Mouse (Mus musculus) liver, embryonic 13.5 days (tissue): ENCODE measurements around the gene Slc25a29. TPM values are rescaled to one million over a fixed set of nuclear protein-coding genes. Genes with fewer than 3 reads are reported as not detected.
"Not testable (repeated sequence)": the region's sequence is repeated elsewhere in the genome, so short reads cannot be mapped to it uniquely, and the experiment has no call there.

ENCODE experiments used
- ATAC-seq: fragments of 200-750 bp; cut with Nextera tagmentation; 2 replicates; pipeline ENCODE4 v1.8.0; 2017; ENCODE audit warnings: low read depth, mild to moderate bottlenecking, moderate number of reproducible peaks, moderate library complexity
- DNase-seq: peaks from one replicate; pipeline ENCODE4 v3.0.0; 2022
- H3K27ac ChIP-seq: fragments of 300-500 bp; sonication (generic); 2 replicates; pipeline ENCODE4 v1.5.1; 2015; ENCODE audit warnings: moderate library complexity, mild to moderate bottlenecking, inconsistent platforms
- H3K27me3 ChIP-seq: fragments of 300-500 bp; sonication (generic); 2 replicates; pipeline ENCODE4 v1.6.1; 2015; ENCODE audit warnings: mild to moderate bottlenecking, inconsistent platforms
- H3K36me3 ChIP-seq: fragments of 300-500 bp; sonication (generic); 2 replicates; pipeline ENCODE4 v1.6.1; 2015; ENCODE audit warnings: mild to moderate bottlenecking, inconsistent platforms
- H3K4me1 ChIP-seq: fragments of 300-500 bp; sonication (generic); replicated peaks from 2 replicates; pipeline ENCODE4 v1.6.1; 2015; ENCODE audit warnings: inconsistent platforms
- H3K4me2 ChIP-seq: fragments of 300-500 bp; sonication (generic); 2 replicates; pipeline ENCODE4 v1.6.1; 2015; ENCODE audit warnings: inconsistent platforms, mild to moderate bottlenecking, moderate library complexity
- H3K4me3 ChIP-seq: fragments of 300-500 bp; sonication (generic); replicated peaks from 2 replicates; pipeline ENCODE4 v1.5.1; 2015; ENCODE audit warnings: mild to moderate bottlenecking, inconsistent platforms
- H3K9ac ChIP-seq: fragments of 300-500 bp; sonication (generic); 2 replicates; pipeline ENCODE4 v1.6.1; 2015; ENCODE audit warnings: mild to moderate bottlenecking, inconsistent platforms
- H3K9me3 ChIP-seq: fragments of 300-500 bp; sonication (generic); replicated peaks from 2 replicates; pipeline ENCODE4 v1.6.1; 2016; ENCODE audit warnings: inconsistent platforms
- WGBS: fragments of 180-500 bp; shearing (Covaris S2); methylation state at CpG from one replicate; pipeline ENCODE4 v1.1.7; 2015; ENCODE audit not compliant: insufficient replicate concordance; 5-methylcytosine and 5-hydroxymethylcytosine counted together
- polyA plus RNA-seq: library from polyadenylated mRNA; unstranded; fragments of >200 nt; fragmentation: Nextera tagmentation; extraction: Ambion mirVana; gene quantifications from 2 replicates; pipeline ENCODE4 v1.2.1, GENCODE M21; 2015

Gene Slc25a29
- polyA plus RNA-seq, 1 experiment from 2014 or later, result 1.0 TPM

DNA sequence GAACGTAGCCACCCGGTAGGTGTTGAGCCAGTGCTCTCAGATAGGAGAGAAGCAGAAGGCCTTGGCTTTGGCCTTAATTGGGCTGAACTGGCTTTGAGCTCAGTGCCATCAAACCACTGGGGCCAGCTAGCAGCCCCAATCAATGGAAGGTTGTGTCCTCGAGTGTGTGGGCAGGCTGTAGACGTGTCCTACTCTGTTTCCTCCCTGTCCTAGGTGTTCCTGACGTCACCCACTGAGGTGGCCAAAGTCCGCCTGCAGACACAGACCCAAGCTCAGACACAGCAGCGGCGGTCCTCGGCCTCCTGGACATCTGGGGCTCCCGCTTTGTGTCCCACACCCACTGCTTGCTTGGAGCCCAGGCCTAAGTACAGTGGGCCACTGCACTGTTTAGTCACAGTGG lies 19.4 kb upstream of the Slc25a29 start:
- DNase-seq, result no peak
- no peak overlapping the region for H3K4me2 ChIP-seq
- H3K9me3 ChIP-seq, result no peaks in the 10 kb centered on the region
- no peaks in the 10 kb centered on the region for H3K27me3 ChIP-seq
- no peak overlapping the region for H3K4me3 ChIP-seq
- WGBS, result 67% methylated on average over 10 of the region's 10 CpGs
- H3K9ac ChIP-seq, result no peak overlapping the region
- no peak overlapping the region for H3K27ac ChIP-seq
- H3K4me1 ChIP-seq, result peaks cover 32% of the 10 kb centered on the region
- peaks cover 4% of the 10 kb centered on the region; the same call in 1 of the 2 replicates for H3K36me3 ChIP-seq
- ATAC-seq, result peak; percentile 13

DNA sequence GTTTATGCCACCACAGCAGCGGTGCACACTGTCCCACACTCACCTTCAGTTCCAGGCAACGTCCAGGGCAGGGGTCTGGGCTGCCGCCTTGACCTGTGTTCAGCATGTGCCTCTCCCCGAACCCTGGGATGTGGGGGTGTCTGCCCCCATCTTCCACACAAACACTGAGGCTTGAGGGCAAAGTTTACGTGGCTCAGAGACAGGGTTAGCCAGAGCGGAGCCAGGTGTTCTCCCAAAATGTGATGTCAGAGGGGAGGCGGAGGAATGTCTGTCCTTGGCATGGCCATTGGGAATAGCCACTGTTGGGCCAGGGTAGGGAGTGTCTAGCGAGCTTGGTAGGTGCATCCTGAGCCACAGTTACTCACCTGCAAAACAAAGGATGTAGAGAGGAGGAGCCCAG lies 17.1 kb upstream of the Slc25a29 start:
- no peak for DNase-seq
- Histone ChIP-seq H3K4me2 (no peak overlapping the region), H3K4me3 (no peak overlapping the region), H3K9me3 (no peaks in the 10 kb centered on the region), H3K4me1 (peaks cover 22% of the 10 kb centered on the region), H3K27me3 (no peaks in the 10 kb centered on the region), H3K27ac (no peak overlapping the region), H3K36me3 (no peaks in the 10 kb centered on the region), H3K9ac (no peak overlapping the region)
- no peak for ATAC-seq
- WGBS, result 82% methylated on average over 8 of the region's 8 CpGs

DNA sequence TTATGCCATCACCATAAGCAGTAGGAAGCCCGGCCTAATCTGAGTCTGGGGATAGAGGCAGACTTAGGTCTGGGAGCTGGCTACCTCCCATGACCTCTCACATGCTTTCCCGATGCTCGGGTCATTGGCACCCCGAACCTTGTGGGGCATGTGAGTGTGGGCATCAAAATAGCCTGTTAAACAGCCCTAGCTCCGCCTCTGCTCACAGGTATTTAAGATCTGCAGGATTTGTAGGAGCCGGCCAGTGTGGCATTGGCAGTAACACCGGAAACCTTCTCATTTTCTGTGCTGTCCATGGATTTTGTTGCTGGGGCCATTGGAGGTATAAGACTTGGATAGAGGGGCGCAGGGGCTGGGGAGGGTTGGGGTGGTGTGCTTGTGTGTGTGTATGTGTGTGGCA lies 15.2 kb upstream of the Slc25a29 start:
- no peaks in the 10 kb centered on the region for H3K36me3 ChIP-seq
- no peak overlapping the region for H3K9ac ChIP-seq
- no peaks in the 10 kb centered on the region for H3K27me3 ChIP-seq
- no peaks in the 10 kb centered on the region for H3K9me3 ChIP-seq
- DNase-seq (no peak), ATAC-seq (no peak)
- 76% methylated on average over 8 of the region's 8 CpGs for WGBS
- peaks cover 23% of the 10 kb centered on the region for H3K4me1 ChIP-seq
- H3K27ac ChIP-seq, result no peak overlapping the region
- no peak overlapping the region for H3K4me3 ChIP-seq
- no peak overlapping the region for H3K4me2 ChIP-seq

DNA sequence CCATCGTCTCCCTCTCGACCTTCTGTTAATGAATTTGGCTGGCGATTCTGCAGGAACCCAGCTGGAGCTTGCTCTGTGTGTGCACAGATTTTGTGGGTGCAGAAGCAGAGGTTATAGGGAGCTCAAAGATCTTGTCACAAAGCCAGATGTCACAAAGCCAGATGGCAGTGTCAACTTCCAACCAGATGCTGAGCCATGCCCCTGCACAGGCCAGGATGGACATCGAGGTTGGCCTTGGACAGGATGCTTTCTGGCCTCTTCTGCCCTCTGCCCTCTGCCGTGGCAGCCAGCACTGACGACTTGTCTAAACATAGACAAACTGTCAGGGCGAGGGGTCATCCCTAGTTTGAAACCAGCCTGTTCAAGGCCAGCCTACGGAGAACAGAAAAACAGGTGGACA lies 14.4 kb upstream of the Slc25a29 start:
- H3K9me3 ChIP-seq, result no peaks in the 10 kb centered on the region
- no peak overlapping the region for H3K4me3 ChIP-seq
- peaks cover 4% of the 10 kb centered on the region for H3K36me3 ChIP-seq
- DNase-seq (no peak), ATAC-seq (peak; percentile 50; the same call in 1 of the 2 replicates)
- no peak overlapping the region for H3K9ac ChIP-seq
- H3K27me3 ChIP-seq, result no peaks in the 10 kb centered on the region
- 62% methylated on average over 8 of the region's 8 CpGs for WGBS
- H3K27ac ChIP-seq, result no peak overlapping the region; the same call in 1 of the 2 replicates
- H3K4me1 ChIP-seq, result peaks cover 31% of the 10 kb centered on the region
- H3K4me2 ChIP-seq, result no peak overlapping the region

DNA sequence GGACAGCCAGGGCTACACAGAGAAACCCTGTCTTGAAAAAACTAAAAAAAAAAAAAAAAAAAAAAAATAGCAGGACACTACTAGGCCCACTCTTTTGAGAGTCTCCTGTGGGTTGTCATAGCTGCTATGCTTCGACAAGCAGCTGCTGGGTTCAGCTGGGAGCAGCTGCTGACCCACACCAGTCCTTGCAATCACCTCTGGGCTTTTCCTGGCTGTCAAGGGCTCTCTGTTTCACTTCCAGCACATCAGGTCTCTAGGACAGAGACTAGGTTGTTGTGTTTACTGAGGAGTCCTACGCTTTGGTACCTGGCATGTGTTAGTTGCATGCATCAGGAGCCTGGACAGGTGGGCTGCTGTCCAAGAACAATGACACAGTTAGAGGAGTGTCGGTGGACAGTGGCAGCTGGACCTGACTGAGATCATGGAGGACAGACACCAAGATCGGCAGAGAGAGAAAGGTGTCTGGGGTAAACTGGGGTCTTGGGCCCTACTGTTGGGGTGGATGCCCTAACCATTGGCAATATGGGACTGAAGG lies 13.9 kb upstream of the Slc25a29 start:
- Histone ChIP-seq H3K27ac (no peak overlapping the region; the same call in 1 of the 2 replicates), H3K9ac (no peak overlapping the region), H3K27me3 (no peaks in the 10 kb centered on the region), H3K9me3 (no peaks in the 10 kb centered on the region), H3K4me3 (no peak overlapping the region), H3K4me1 (peaks cover 31% of the 10 kb centered on the region), H3K36me3 (peaks cover 10% of the 10 kb centered on the region), H3K4me2 (no peak overlapping the region)
- no peak for DNase-seq
- ATAC-seq, result no peak
- WGBS, result 69% methylated on average over 4 of the region's 4 CpGs

DNA sequence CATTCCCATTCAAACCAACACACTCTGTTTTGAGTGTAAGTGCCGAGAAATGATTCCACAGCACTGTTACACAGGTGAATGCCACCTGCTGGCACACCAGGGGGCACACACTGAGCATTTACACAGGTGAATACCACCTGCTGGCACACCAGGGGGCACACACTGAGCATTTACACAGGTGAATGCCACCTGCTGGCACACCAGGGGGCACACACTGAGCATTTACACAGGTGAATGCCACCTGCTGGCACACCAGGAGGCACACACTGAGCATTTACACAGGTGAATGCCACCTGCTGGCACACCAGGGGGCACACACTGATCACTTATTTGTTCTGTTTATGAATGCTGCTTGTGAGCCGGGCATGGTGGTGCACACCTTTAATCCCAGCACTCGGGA lies 12.3 kb upstream of the Slc25a29 start:
- DNase-seq, result not testable (repeated sequence)
- 68% methylated on average over 3 of the region's 3 CpGs for WGBS

DNA sequence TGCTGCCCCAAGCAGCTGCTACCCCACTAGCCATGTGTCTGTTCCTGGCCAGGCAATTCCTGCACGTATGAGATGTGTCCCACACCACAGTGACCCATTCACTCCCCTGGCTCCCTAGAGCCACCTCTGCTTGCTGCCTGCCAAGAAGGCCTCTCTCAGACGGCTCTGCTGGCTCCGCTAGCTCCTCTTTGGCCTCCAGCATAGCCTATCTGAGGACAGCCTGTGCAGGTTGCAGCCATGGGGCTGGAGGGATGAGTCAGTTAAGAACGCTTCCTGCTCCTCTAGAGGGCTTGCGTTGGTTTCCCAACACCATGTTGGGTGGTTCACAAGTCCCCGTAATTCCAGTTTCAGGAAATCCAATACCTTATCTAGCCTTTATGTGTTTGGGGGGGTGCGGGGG lies 7.0 kb upstream of the Slc25a29 start:
- Histone ChIP-seq H3K4me2 (no peak overlapping the region), H3K27me3 (no peaks in the 10 kb centered on the region), H3K4me1 (peaks cover 26% of the 10 kb centered on the region), H3K9ac (no peak overlapping the region), H3K36me3 (peaks cover 34% of the 10 kb centered on the region), H3K4me3 (no peak overlapping the region), H3K9me3 (no peaks in the 10 kb centered on the region), H3K27ac (no peak overlapping the region)
- WGBS, result 78% methylated on average over 7 of the region's 7 CpGs
- DNase-seq (no peak), ATAC-seq (no peak)

More for the DNA sequence above, 12.3 kb upstream of the Slc25a29 start:
- ATAC-seq, H3K4me2 ChIP-seq, H3K4me3 ChIP-seq, H3K27me3 ChIP-seq, H3K9ac ChIP-seq, H3K27ac ChIP-seq, H3K9me3 ChIP-seq: not testable (repeated sequence)
- Histone ChIP-seq H3K4me1 (peaks cover 39% of the 10 kb centered on the region), H3K36me3 (peaks cover 17% of the 10 kb centered on the region)

DNA sequence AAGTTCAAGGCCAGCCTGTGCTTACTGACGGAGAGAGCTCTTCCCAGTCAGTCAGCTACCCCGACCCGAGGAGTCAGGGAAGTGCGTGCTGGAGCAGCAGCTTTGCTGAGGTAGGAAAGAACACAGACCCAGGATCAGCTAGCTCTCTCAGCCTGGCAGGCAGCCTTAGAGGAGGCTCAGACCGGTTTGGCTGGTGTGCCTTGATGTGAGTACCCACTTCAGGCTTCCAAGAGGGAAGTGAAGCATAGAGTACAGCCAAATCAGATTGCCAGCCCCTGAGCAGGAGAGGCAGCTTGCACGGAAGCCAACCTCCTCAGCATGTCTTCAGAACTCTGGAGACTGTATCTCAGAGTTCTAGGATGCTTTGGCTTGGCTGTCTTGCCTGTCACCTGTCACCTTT lies 5.5 kb upstream of the Slc25a29 start:
- 81% methylated on average over 6 of the region's 6 CpGs for WGBS
- H3K9ac ChIP-seq, result no peak overlapping the region
- ATAC-seq (no peak), DNase-seq (no peak)
- no peak overlapping the region for H3K4me3 ChIP-seq
- no peak overlapping the region for H3K27ac ChIP-seq
- H3K4me2 ChIP-seq, result no peak overlapping the region
- no peaks in the 10 kb centered on the region for H3K27me3 ChIP-seq
- no peaks in the 10 kb centered on the region for H3K9me3 ChIP-seq
- H3K36me3 ChIP-seq, result peaks cover 34% of the 10 kb centered on the region
- peaks cover 41% of the 10 kb centered on the region for H3K4me1 ChIP-seq

DNA sequence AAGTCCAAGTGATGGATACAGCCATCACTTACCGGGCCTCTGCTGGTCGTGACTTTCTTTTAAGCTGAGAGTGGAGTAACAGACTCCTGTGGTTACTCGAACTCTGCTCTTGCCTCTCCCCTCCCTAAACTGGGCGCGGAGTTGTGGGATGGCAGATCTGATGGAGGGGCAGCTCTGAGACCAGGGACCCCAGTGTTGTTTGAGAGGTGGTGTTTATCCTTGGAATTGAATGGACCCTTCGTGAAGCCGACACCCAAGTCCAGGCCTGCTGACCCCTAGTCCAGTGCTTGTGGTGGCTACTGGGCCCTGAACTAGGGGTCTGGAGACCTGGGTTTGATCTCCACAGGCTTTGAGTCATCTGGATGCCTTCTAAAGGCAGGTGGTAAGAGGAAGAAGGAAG lies 1.0 kb upstream of the Slc25a29 start:
- Histone ChIP-seq H3K27me3 (no peaks in the 10 kb centered on the region), H3K9ac (peak overlapping the region; percentile 75), H3K9me3 (no peaks in the 10 kb centered on the region), H3K4me3 (peak overlapping the region; percentile 68), H3K4me1 (peaks cover 39% of the 10 kb centered on the region), H3K36me3 (peaks cover 7% of the 10 kb centered on the region), H3K4me2 (peak overlapping the region; percentile 96), H3K27ac (no peak overlapping the region)
- DNase-seq (no peak), ATAC-seq (no peak)
- WGBS, result 38% methylated on average over 7 of the region's 7 CpGs

DNA sequence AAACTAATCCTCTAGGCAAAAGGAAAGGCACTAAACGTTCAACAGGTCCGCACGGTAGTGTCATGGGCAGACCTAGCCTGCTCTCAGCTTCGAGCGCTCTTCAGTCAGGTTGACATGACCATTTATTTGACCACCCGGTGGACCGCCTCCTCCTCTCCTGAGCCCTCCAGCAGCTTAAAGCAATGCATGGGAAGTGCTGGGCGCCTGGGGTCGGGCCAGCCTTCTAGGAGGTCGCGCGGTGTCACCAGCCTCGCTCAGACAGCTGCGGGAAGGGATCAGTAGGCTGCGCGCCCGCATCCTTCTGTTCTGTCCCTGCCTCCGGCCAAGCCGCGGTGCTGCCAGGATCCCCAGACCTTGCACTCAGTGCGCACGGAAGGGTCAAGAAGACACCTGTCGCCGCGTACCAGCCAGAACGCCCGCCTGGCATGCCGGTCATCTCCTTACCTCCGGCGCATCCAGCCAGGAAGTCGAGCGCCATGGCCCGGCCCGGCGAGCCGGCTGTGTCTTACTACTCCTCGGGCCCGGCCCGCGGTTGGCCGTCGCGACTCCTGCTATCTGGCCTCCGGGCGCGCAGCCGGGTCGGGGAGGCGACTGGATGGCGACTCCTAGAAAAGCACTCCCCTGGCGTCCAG lies 359 bp downstream of the Slc25a29 start:
- Histone ChIP-seq H3K27ac (no peak overlapping the region), H3K9ac (peak overlapping the region; percentile 73), H3K4me1 (peaks cover 39% of the 10 kb centered on the region), H3K9me3 (no peaks in the 10 kb centered on the region), H3K36me3 (no peaks in the 10 kb centered on the region), H3K4me3 (peak overlapping the region; percentile 68), H3K27me3 (no peaks in the 10 kb centered on the region), H3K4me2 (peak overlapping the region; percentile 96)
- 5% methylated on average over 51 of the region's 51 CpGs for WGBS
- ATAC-seq (peak; percentile 5; the same call in 1 of the 2 replicates), DNase-seq (no peak)

DNA sequence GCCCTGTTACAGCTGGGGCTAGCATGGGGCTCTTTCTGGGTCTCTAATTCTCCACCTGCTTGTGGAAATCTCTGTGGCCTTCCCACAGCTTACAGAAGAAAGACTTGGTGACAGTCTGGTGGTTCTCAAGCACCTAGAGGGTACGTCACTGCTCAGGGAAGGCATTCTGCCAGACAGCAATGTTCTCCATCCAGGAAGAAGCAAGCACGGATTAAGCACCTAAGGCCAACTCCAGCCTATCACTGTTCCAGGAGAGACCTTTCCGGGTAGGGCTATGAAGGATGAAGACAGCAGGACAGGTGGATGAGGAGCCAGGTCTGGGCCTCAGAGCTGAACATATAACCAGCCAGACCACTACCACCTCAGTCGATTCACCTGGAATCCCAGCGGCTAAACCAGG lies 897 bp downstream of the Slc25a29 start:
- ATAC-seq (no peak), DNase-seq (no peak)
- H3K27ac ChIP-seq, result no peak overlapping the region
- no peaks in the 10 kb centered on the region for H3K9me3 ChIP-seq
- no peaks in the 10 kb centered on the region for H3K27me3 ChIP-seq
- peak overlapping the region; percentile 96 for H3K4me2 ChIP-seq
- H3K4me3 ChIP-seq, result peak overlapping the region; percentile 68
- peaks cover 39% of the 10 kb centered on the region for H3K4me1 ChIP-seq
- WGBS, result 48% methylated on average over 5 of the region's 5 CpGs
- peak overlapping the region; percentile 73 for H3K9ac ChIP-seq
- H3K36me3 ChIP-seq, result no peaks in the 10 kb centered on the region

DNA sequence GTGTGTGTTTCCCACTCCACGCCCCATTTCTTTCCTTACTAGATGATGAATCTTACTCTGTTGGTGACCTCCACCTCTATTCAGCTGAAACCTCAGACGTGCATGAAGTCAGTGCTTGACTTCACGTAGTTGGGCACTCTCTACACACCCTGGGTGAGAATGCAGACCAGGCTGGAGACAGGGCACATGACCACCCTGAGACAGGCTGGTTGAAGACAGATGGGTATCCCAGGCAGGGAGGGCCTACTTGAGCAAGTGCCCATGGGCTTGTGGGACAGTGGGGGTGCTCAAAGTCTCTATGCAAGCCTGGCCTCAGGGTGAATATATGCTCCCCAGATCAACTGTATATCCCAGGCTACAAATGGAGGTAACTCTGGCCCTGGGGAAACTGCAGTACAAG lies 1.3 kb downstream of the Slc25a29 start:
- ATAC-seq, result no peak
- H3K4me1 ChIP-seq, result peaks cover 39% of the 10 kb centered on the region
- peak overlapping the region; percentile 96; the same call in 1 of the 2 replicates for H3K4me2 ChIP-seq
- no peak overlapping the region for H3K4me3 ChIP-seq
- H3K36me3 ChIP-seq, result no peaks in the 10 kb centered on the region
- no peaks in the 10 kb centered on the region for H3K9me3 ChIP-seq
- no peak overlapping the region for H3K27ac ChIP-seq
- H3K27me3 ChIP-seq, result no peaks in the 10 kb centered on the region
- no peak for DNase-seq
- WGBS, result 74% methylated on average over 3 of the region's 3 CpGs
- no peak overlapping the region for H3K9ac ChIP-seq
